Mouse (Mus musculus): ENCODE data around the gene Trip11.
A peak's percentile ranks its signal among the peaks of the same experiment; 100 is the strongest.

DNA sequence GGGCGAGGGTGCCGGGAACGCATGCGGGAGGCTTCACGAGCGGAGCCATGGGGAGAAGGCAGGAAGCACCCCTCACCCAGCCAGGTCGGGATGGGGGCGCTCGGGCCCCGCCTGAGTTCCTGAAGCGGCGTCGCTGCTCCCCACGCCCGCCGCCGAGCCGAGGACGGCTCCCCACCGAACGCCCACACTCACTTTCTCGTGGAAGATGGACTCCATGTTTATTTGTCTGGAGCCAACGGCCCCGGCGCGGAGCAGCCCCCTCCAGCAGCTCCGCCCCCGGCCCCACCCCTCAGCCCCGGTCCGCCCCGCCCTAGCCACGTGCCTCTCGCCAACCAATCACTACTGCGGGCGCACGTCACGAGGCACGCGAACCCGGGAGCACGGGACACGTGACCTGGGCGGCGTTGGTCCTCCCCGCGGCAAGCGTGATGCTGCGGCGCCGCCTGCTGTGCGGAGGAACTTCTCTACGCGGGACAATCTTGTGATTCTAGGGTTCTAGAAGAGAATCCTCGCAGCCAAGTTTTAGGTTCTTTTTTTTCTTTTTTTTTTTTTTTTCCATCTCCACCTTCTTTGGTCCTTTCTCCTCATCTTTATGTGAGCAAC is 45.0 kb upstream of the Trip11 start, which contains the start of gene Atxn3:
- TF ChIP-seq POLR2A (IDR thresholded peaks at IDR 0.05; ENCODE audit: low read depth, low read length) (peak; percentile 72), TBP (conservative IDR thresholded peaks at IDR 0.05; ENCODE audit: low read depth, low read length) (0 out of 2 replicates have a peak, but pooled peaks have one; percentile 32), JUND (conservative IDR thresholded peaks at IDR 0.05; ENCODE audit: low read depth, low read length) (no peak), EP300 (IDR thresholded peaks at IDR 0.05; ENCODE audit: low read length) (no peak), BHLHE40 (IDR thresholded peaks at IDR 0.05; ENCODE audit: low read depth, low read length) (peak; percentile 100)
